Mouse (Mus musculus): ENCODE results near the gene BC035044.

DNA sequence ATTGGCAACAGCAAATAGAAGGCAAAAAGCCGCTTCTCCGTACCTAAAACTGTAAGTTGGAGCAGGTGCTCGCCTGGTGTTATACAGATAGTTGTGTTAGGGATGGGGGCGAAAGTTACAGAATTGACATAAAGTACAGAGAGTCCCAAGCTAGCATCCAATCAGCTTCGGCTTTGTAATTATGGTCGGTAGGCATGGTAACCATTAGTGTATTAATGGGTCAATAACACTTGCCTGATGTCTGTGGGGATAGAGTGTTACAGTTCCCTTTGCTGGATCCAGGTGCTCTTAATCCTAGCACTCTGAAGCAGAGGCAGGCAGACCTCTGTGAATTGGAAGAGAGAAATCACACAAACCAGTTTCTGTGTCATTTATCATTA is 54.0 kb downstream of the BC035044 start:
- TF ChIP-seq CTCF (IDR thresholded peaks at IDR 0.05; ENCODE audit: low read depth, low read length) (no peak), POLR2A (IDR thresholded peaks at IDR 0.05; ENCODE audit: insufficient read depth, low read length) (no peak)

All from ES-Bruce4 (cell line).